Mouse (Mus musculus): ENCODE data around the gene Vti1a. TPM values are rescaled to one million over a fixed set of nuclear protein-coding genes. Genes with fewer than 3 reads are reported as not detected.

The Vti1a gene
- polyA plus RNA-seq, 1 experiment from 2014 or later, result 22.8 TPM

DNA sequence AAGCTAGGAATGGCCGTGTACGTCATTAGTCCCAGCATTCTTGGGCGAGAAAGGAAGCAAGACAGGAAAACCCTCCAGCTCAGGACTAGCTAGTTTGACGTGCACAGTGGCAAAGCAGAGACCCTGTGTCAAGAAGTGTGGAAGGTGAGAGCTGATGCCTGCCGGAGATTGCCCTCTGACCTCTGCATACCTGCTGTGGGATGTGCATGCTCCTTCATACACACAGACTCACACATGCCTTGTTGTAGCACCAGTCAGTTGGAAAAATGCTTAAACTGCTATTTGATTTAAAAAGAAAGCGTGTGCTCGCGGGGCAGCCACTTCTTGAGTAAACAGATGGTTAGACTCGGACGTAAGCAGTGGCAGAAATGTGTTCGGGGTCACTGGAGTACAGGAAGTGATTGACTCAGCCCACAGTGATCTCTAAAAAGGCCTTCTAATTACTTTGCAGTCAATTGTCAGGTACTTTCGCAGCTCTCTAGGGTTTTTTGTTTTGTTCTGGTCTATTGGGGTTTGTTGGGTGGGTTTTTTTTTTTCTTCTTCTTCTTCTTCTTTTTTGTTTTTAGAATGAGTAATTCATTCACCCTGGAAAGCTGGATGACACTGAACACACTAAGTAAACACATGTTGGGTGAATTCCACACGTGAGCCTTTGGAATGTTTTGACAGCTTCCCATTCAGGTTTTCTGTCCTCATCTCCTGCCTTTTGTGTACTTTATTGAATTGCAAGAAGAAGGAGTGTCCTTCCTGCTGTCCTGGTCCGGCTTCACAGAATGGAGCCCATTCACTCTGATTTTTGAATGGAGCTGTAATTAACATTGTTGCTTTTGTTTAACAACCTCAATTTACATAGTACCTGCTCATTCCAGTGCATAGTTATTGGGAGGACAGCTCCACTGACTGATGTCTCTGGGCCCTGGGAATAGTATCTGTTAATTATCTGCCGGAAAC is 175.3 kb downstream of the Vti1a start:
- H3K4me2 ChIP-seq (ENCODE audit: low read length), result no peak overlapping the region
- whole genome bisulfite sequencing, result 14% methylated on average over 15 of the region's 15 CpGs
- DNase-seq (ENCODE audit: low spot score), result no peak
- H3K4me3 ChIP-seq (ENCODE audit: low read depth, low read length), result no peak overlapping the region
- ATAC-seq, result no peak
- no peaks in the 10 kb centered on the region for H3K27me3 ChIP-seq (replicated peaks; ENCODE audit: control insufficient read depth, insufficient read depth, low read length)
- peaks cover 12% of the 10 kb centered on the region; the same call in 1 of the 2 replicates for H3K4me1 ChIP-seq (ENCODE audit: control insufficient read depth, insufficient read depth, low read length)
- H3K9ac ChIP-seq (ENCODE audit: low read length), result no peak overlapping the region
- H3K36me3 ChIP-seq (ENCODE audit: control insufficient read depth, insufficient read depth, low read length), result no peaks in the 10 kb centered on the region
- H3K27ac ChIP-seq (ENCODE audit: low read depth, low read length), result no peak overlapping the region
- H3K9me3 ChIP-seq (replicated peaks; ENCODE audit: control insufficient read depth, low read length), result no peaks in the 10 kb centered on the region

DNA sequence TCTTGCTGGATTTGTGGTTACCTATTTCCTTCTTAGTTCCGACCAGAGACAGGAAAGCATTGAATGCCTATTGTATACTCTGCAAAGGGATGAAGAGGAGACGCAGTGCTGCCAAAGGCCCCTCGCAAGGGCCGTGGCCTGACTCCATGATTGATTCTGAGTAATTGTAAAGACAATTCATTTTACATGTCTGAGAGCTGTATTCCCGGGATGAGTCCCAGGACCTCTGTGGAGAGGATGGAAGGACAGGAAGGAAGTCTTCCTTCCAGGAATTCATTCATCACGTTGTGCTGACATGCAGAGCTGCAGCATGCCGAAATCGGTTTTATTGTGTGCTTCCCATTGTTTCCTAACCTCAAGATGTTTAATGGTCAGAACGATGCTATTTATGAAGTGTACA is 180.2 kb downstream of the Vti1a start:
- Histone ChIP-seq H3K4me1 (ENCODE audit: control insufficient read depth, insufficient read depth, low read length) (peaks cover 8% of the 10 kb centered on the region; the same call in 1 of the 2 replicates), H3K4me3 (ENCODE audit: low read depth, low read length) (no peak overlapping the region), H3K36me3 (ENCODE audit: control insufficient read depth, insufficient read depth, low read length) (no peaks in the 10 kb centered on the region), H3K9me3 (replicated peaks; ENCODE audit: control insufficient read depth, low read length) (no peaks in the 10 kb centered on the region), H3K4me2 (ENCODE audit: low read length) (no peak overlapping the region), H3K27ac (ENCODE audit: low read depth, low read length) (no peak overlapping the region), H3K27me3 (replicated peaks; ENCODE audit: control insufficient read depth, insufficient read depth, low read length) (no peaks in the 10 kb centered on the region), H3K9ac (ENCODE audit: low read length) (no peak overlapping the region)
- ATAC-seq, result no peak
- DNase-seq (ENCODE audit: low spot score), result no peak
- WGBS, result 72% methylated on average over 9 of the region's 9 CpGs

DNA sequence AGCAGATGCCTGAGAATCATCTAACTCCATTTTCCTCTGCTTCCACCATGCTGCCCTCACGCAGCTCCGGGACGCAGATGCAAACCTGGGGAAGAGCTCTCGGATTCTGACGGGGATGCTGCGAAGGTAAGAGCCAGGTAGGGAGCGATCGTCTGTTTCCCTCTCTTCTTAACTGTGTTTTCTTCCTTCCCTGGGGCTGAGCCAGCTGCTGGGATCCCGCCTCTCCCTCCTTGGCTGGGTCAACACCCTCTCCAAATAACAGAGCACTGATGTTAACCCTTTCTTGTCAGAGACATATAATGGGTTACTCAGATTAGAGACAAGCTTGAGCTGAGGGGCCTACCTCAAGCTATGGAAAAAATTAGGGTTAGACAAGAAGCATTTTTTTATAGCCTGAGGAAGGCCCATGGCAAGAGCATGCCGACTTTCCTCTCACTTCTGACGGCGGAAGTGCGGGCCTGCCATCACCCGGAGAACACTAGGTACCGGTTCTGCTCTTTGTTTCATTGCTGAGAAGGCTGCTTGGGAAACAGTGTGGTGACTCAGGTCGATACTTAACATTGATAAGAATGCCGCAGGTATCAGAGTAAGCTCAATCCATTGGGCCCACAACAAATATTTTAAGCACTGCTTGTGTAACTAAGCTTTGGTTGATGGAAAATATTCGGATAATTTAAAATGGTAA is 183.2 kb downstream of the Vti1a start:
- no peaks in the 10 kb centered on the region for H3K4me1 ChIP-seq (ENCODE audit: control insufficient read depth, insufficient read depth, low read length)
- no peak overlapping the region for H3K4me3 ChIP-seq (ENCODE audit: low read depth, low read length)
- no peaks in the 10 kb centered on the region for H3K27me3 ChIP-seq (replicated peaks; ENCODE audit: control insufficient read depth, insufficient read depth, low read length)
- ATAC-seq (no peak), DNase-seq (ENCODE audit: low spot score) (no peak)
- no peaks in the 10 kb centered on the region for H3K9me3 ChIP-seq (replicated peaks; ENCODE audit: control insufficient read depth, low read length)
- WGBS, result 66% methylated on average over 18 of the region's 18 CpGs
- H3K27ac ChIP-seq (ENCODE audit: low read depth, low read length), result no peak overlapping the region
- H3K4me2 ChIP-seq (ENCODE audit: low read length), result no peak overlapping the region
- no peak overlapping the region for H3K9ac ChIP-seq (ENCODE audit: low read length)
- H3K36me3 ChIP-seq (ENCODE audit: control insufficient read depth, insufficient read depth, low read length), result no peaks in the 10 kb centered on the region

DNA sequence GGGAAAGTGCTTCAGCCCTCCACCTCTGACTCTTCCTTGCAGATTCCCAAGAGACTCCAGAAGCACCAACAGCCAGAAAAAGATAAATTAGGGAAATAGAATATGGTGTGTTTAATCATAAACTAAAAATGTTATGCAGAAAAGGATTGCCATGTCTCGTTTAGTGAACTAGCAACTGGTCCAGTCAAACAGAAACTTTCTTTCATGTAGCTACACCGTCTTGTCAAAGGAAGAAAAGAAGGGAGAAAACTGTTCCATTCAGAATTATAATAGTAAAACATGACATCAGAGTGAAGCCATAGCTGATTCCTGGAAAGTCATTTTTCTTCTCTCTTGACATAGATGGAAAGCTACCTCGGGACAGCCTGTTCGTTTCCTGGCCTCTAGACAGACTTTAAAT is 185.9 kb downstream of the Vti1a start:
- no peak for DNase-seq (ENCODE audit: low spot score)
- Histone ChIP-seq H3K27ac (ENCODE audit: low read depth, low read length) (no peak overlapping the region), H3K4me2 (ENCODE audit: low read length) (no peak overlapping the region), H3K27me3 (replicated peaks; ENCODE audit: control insufficient read depth, insufficient read depth, low read length) (no peaks in the 10 kb centered on the region), H3K36me3 (ENCODE audit: control insufficient read depth, insufficient read depth, low read length) (no peaks in the 10 kb centered on the region), H3K9me3 (replicated peaks; ENCODE audit: control insufficient read depth, low read length) (no peaks in the 10 kb centered on the region), H3K4me1 (ENCODE audit: control insufficient read depth, insufficient read depth, low read length) (no peaks in the 10 kb centered on the region), H3K4me3 (ENCODE audit: low read depth, low read length) (no peak overlapping the region), H3K9ac (ENCODE audit: low read length) (no peak overlapping the region)
- WGBS, result 44% methylated on average over 4 of the region's 4 CpGs
- ATAC-seq, result no peak

DNA sequence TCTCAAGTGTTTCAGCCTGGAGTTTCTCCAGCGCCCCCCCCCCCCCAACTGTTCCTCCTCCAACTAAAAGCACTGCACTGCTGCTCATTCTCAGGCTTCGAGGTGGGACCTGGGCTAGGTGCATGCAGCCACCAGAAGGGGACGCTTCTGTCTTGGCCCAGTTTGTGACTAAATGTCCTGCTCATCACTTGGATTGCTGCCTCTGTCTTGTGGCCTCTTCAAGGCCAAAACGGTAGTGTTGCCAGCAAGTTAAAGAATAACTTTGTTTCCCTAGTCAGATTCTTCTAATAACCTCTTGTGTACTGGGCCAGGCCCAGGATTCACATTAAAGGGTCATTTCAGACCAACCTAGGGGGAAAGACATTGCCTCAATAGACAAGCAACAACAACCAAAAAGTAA is 187.7 kb downstream of the Vti1a start:
- 88% methylated on average over 4 of the region's 4 CpGs for WGBS
- Histone ChIP-seq H3K9ac (ENCODE audit: low read length) (no peak overlapping the region), H3K9me3 (replicated peaks; ENCODE audit: control insufficient read depth, low read length) (no peaks in the 10 kb centered on the region), H3K4me3 (ENCODE audit: low read depth, low read length) (no peak overlapping the region), H3K4me1 (ENCODE audit: control insufficient read depth, insufficient read depth, low read length) (no peaks in the 10 kb centered on the region), H3K4me2 (ENCODE audit: low read length) (no peak overlapping the region), H3K27me3 (replicated peaks; ENCODE audit: control insufficient read depth, insufficient read depth, low read length) (no peaks in the 10 kb centered on the region), H3K36me3 (ENCODE audit: control insufficient read depth, insufficient read depth, low read length) (no peaks in the 10 kb centered on the region), H3K27ac (ENCODE audit: low read depth, low read length) (no peak overlapping the region)
- no peak for ATAC-seq
- DNase-seq (ENCODE audit: low spot score), result no peak

DNA sequence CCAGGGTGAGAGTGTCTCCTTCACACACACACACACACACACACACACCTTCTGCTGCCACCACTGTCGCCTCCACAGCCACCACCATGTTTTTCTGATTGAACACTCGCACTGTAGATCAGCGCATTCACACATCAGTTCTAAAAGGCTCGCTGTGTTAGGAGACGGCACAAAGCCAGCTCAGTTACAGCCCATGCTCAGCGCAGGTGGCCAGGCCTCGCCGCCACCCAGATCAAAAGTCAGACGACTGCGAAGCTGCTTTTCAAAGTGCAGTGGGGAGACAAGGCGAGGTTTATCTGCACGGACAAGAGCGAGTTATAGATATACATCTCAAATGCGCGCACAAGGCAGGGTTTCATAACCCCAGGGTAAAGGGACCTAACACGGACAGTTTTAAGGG is 191.7 kb downstream of the Vti1a start:
- Histone ChIP-seq H3K4me3 (ENCODE audit: low read depth, low read length) (no peak overlapping the region), H3K36me3 (ENCODE audit: control insufficient read depth, insufficient read depth, low read length) (no peaks in the 10 kb centered on the region), H3K9ac (ENCODE audit: low read length) (no peak overlapping the region), H3K27me3 (replicated peaks; ENCODE audit: control insufficient read depth, insufficient read depth, low read length) (no peaks in the 10 kb centered on the region), H3K4me1 (ENCODE audit: control insufficient read depth, insufficient read depth, low read length) (no peaks in the 10 kb centered on the region), H3K4me2 (ENCODE audit: low read length) (no peak overlapping the region), H3K27ac (ENCODE audit: low read depth, low read length) (no peak overlapping the region), H3K9me3 (replicated peaks; ENCODE audit: control insufficient read depth, low read length) (no peaks in the 10 kb centered on the region)
- DNase-seq (ENCODE audit: low spot score) (no peak), ATAC-seq (no peak)
- WGBS, result 82% methylated on average over 16 of the region's 16 CpGs

DNA sequence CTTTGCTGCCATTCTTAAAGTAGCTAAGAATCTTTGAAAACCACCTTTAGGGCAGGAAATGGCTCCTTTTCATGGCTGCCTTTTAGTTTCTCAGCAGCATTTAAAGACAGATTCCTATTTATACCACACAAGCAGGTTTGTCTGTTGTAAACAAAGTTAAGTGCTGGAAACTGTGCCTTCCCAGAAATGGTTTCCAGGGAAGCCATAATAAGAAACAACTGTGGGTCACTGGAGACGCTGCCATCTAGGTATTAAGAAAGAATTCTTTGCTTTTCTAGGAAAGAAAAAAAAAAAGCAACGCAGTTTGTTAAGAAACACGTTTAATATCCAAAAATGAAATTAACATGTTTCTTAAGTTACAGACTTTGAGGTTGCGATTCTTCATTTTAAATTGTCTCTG is 192.1 kb downstream of the Vti1a start:
- Histone ChIP-seq H3K9me3 (replicated peaks; ENCODE audit: control insufficient read depth, low read length) (no peaks in the 10 kb centered on the region), H3K9ac (ENCODE audit: low read length) (no peak overlapping the region), H3K4me1 (ENCODE audit: control insufficient read depth, insufficient read depth, low read length) (no peaks in the 10 kb centered on the region), H3K27ac (ENCODE audit: low read depth, low read length) (no peak overlapping the region), H3K4me3 (ENCODE audit: low read depth, low read length) (no peak overlapping the region), H3K36me3 (ENCODE audit: control insufficient read depth, insufficient read depth, low read length) (no peaks in the 10 kb centered on the region), H3K27me3 (replicated peaks; ENCODE audit: control insufficient read depth, insufficient read depth, low read length) (no peaks in the 10 kb centered on the region), H3K4me2 (ENCODE audit: low read length) (no peak overlapping the region)
- WGBS, result 93% methylated on average over 4 of the region's 4 CpGs
- DNase-seq (ENCODE audit: low spot score) (no peak), ATAC-seq (no peak)

DNA sequence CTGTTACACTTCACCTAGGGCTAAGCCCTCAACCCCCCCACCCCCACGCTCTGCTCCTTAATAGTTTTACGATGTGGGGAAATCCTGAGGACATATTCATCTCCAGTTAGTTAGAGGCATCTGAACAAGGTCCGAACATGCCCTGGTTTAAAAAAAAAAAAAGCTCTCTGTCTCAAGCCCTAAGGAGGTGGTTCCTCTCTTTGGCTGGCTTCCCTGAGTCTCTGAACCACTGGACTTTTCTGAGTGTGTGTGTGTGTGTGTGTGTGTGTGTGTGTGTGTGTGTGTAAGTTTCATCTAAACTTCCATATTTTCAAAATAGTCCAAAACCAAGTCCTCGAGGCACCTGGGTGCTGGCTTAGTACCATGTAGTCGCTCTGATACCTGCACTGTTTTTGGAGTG is 192.9 kb downstream of the Vti1a start:
- WGBS, result 90% methylated on average over 5 of the region's 5 CpGs
- Histone ChIP-seq H3K9me3 (replicated peaks; ENCODE audit: control insufficient read depth, low read length) (no peaks in the 10 kb centered on the region), H3K27ac (ENCODE audit: low read depth, low read length) (no peak overlapping the region), H3K4me3 (ENCODE audit: low read depth, low read length) (no peak overlapping the region), H3K4me2 (ENCODE audit: low read length) (no peak overlapping the region), H3K9ac (ENCODE audit: low read length) (no peak overlapping the region), H3K4me1 (ENCODE audit: control insufficient read depth, insufficient read depth, low read length) (no peaks in the 10 kb centered on the region), H3K36me3 (ENCODE audit: control insufficient read depth, insufficient read depth, low read length) (no peaks in the 10 kb centered on the region), H3K27me3 (replicated peaks; ENCODE audit: control insufficient read depth, insufficient read depth, low read length) (no peaks in the 10 kb centered on the region)
- DNase-seq (ENCODE audit: low spot score) (no peak), ATAC-seq (no peak)

DNA sequence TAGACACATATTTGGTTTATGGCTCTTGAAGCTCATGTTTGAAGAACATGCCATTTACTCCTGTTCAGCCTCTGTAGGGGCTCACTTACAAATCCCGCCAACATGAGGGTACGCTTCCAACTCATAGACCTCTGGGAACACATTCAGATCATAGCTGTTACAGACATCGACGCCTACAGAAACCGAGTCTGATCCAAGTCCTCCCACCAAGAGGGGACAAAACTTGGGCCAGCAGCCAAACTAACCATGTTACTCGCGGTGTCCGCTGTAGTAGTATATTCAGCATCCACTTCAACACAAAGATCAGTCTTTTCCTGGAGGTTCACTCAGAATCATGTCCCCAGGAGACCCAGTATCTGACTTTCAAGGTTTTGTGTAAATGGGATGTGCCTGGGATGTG is 193.5 kb downstream of the Vti1a start:
- no peak for ATAC-seq
- WGBS, result 92% methylated on average over 8 of the region's 8 CpGs
- Histone ChIP-seq H3K36me3 (ENCODE audit: control insufficient read depth, insufficient read depth, low read length) (no peaks in the 10 kb centered on the region), H3K9ac (ENCODE audit: low read length) (no peak overlapping the region), H3K4me2 (ENCODE audit: low read length) (no peak overlapping the region), H3K9me3 (replicated peaks; ENCODE audit: control insufficient read depth, low read length) (no peaks in the 10 kb centered on the region), H3K27me3 (replicated peaks; ENCODE audit: control insufficient read depth, insufficient read depth, low read length) (no peaks in the 10 kb centered on the region), H3K27ac (ENCODE audit: low read depth, low read length) (no peak overlapping the region), H3K4me1 (ENCODE audit: control insufficient read depth, insufficient read depth, low read length) (no peaks in the 10 kb centered on the region), H3K4me3 (ENCODE audit: low read depth, low read length) (no peak overlapping the region)
- DNase-seq (ENCODE audit: low spot score), result no peak
